Mouse (Mus musculus) liver, embryonic 11.5 days (tissue): ENCODE measurements around the gene Ppfibp2. TPM values are rescaled to one million over a fixed set of nuclear protein-coding genes. Genes with fewer than 3 reads are reported as not detected.

Experiments used
- ATAC-seq: fragments of 200-750 bp; cut with Nextera tagmentation; replicated peaks from 2 replicates; pipeline ENCODE4 v1.8.0; 2017; ENCODE audit warnings: moderate number of reproducible peaks, mild to moderate bottlenecking, moderate TSS enrichment, moderate library complexity; ENCODE audit not compliant: low FRiP score
- DNase-seq: peaks from one replicate; pipeline ENCODE4 v3.0.0-alpha.2; 2017; ENCODE audit warnings: low spot score
- H3K27ac ChIP-seq: fragments of 300-500 bp; sonication (generic); 2 replicates; pipeline ENCODE4 v1.5.1; 2014; ENCODE audit warnings: mild to moderate bottlenecking, low read depth, low read length, control low read depth
- H3K27me3 ChIP-seq: fragments of 300-500 bp; sonication (generic); replicated peaks from 2 replicates; pipeline ENCODE4 v1.6.1; 2014; ENCODE audit warnings: low read length, mixed read lengths; ENCODE audit not compliant: control insufficient read depth, insufficient read depth
- H3K36me3 ChIP-seq: fragments of 300-500 bp; sonication (generic); 2 replicates; pipeline ENCODE4 v1.6.1; 2014; ENCODE audit warnings: mild to moderate bottlenecking, low read length, moderate library complexity, mixed read lengths; ENCODE audit not compliant: control insufficient read depth, insufficient read depth
- H3K4me1 ChIP-seq: fragments of 300-500 bp; sonication (generic); replicated peaks from 2 replicates; pipeline ENCODE4 v1.6.1; 2014; ENCODE audit warnings: low read length, mixed read lengths; ENCODE audit not compliant: control insufficient read depth, insufficient read depth
- H3K4me2 ChIP-seq: fragments of 300-500 bp; sonication (generic); 2 replicates; pipeline ENCODE4 v1.6.1; 2014; ENCODE audit warnings: mild to moderate bottlenecking, control low read depth, moderate library complexity
- H3K4me3 ChIP-seq: fragments of 300-500 bp; sonication (generic); 2 replicates; pipeline ENCODE4 v1.5.1; 2014; ENCODE audit warnings: low read depth, low read length, control low read depth
- H3K9ac ChIP-seq: fragments of 300-500 bp; sonication (generic); 2 replicates; pipeline ENCODE4 v1.6.1; 2014; ENCODE audit warnings: low read depth, low read length, control low read depth
- H3K9me3 ChIP-seq: fragments of 300-500 bp; sonication (generic); 2 replicates; pipeline ENCODE4 v1.6.1; 2016; ENCODE audit warnings: low read length, inconsistent platforms, mixed read lengths; ENCODE audit not compliant: control insufficient read depth
- WGBS: fragments of 180-500 bp; shearing (Covaris S2); extraction: QIAGEN DNeasy Blood & Tissue Kit; methylation state at CpG from one replicate; pipeline ENCODE4 v1.1.7; 2014; 5-methylcytosine and 5-hydroxymethylcytosine counted together
- polyA plus RNA-seq: library from polyadenylated mRNA; unstranded; fragments of >200 nt; fragmentation: Nextera tagmentation; extraction: Ambion mirVana; gene quantifications from 2 replicates; pipeline ENCODE4 v1.2.1, GENCODE M21; 2014

The Ppfibp2 gene
- polyA plus RNA-seq, 1 experiment from 2014 or later = 9.1 TPM

- H3K9ac ChIP-seq = no peak overlapping the region
- ATAC-seq (no peak), DNase-seq (no peak)
- H3K9me3 ChIP-seq = no peaks in the 10 kb centered on the region
- peaks cover 25% of the 10 kb centered on the region for H3K4me1 ChIP-seq
- no peak overlapping the region for H3K4me2 ChIP-seq
- no peak overlapping the region for H3K4me3 ChIP-seq
- H3K36me3 ChIP-seq = no peaks in the 10 kb centered on the region
- H3K27me3 ChIP-seq = no peaks in the 10 kb centered on the region
- H3K27ac ChIP-seq = no peak overlapping the region
- 72% methylated on average over 6 of the region's 6 CpGs for WGBS
These were observed 68.6 kb downstream of the Ppfibp2 start for GRCm38 (mm10) chr7:107663621-107664020.

- no peak overlapping the region for H3K4me3 ChIP-seq
- H3K9me3 ChIP-seq = no peaks in the 10 kb centered on the region
- peaks cover 25% of the 10 kb centered on the region for H3K4me1 ChIP-seq
- no peaks in the 10 kb centered on the region for H3K36me3 ChIP-seq
- no peak for ATAC-seq
- no peak for DNase-seq
- H3K27ac ChIP-seq = peak overlapping the region; percentile 64
- WGBS = 38% methylated on average over 8 of the region's 8 CpGs
- H3K27me3 ChIP-seq = no peaks in the 10 kb centered on the region
- H3K4me2 ChIP-seq = no peak overlapping the region
- H3K9ac ChIP-seq = no peak overlapping the region
These were observed 69.4 kb downstream of the Ppfibp2 start for GRCm38 (mm10) chr7:107664063-107665056.

GRCm38 (mm10) chr7:107665221-107665585 is 70.2 kb downstream of the Ppfibp2 start:
- no peak for DNase-seq
- H3K9ac ChIP-seq = 0 out of 2 replicates have a peak overlapping the region, but pooled peaks have one; percentile 25

GRCm38 (mm10) chr7:107665586-107666261 is 70.7 kb downstream of the Ppfibp2 start:
- Histone ChIP-seq H3K9ac (0 out of 2 replicates have a peak overlapping the region, but pooled peaks have one; percentile 25), H3K27me3 (no peaks in the 10 kb centered on the region), H3K4me2 (peak overlapping the region; percentile 55), H3K36me3 (no peaks in the 10 kb centered on the region), H3K27ac (peak overlapping the region; percentile 64), H3K4me1 (peaks cover 25% of the 10 kb centered on the region), H3K9me3 (no peaks in the 10 kb centered on the region), H3K4me3 (peak overlapping the region; percentile 22; the same call in 1 of the 2 replicates)
- WGBS = 24% methylated on average over 9 of the region's 9 CpGs
- DNase-seq (no peak), ATAC-seq (peak; percentile 33)

More at GRCm38 (mm10) chr7:107665221-107665585, 70.2 kb downstream of the Ppfibp2 start:
- no peaks in the 10 kb centered on the region for H3K36me3 ChIP-seq
- no peaks in the 10 kb centered on the region for H3K27me3 ChIP-seq
- peaks cover 25% of the 10 kb centered on the region for H3K4me1 ChIP-seq
- H3K9me3 ChIP-seq = no peaks in the 10 kb centered on the region
- no peak overlapping the region for H3K4me3 ChIP-seq
- peak overlapping the region; percentile 55 for H3K4me2 ChIP-seq
- peak overlapping the region; percentile 64 for H3K27ac ChIP-seq
- 22% methylated on average over 4 of the region's 4 CpGs for WGBS
- peak; percentile 11; the same call in 1 of the 2 replicates for ATAC-seq

GRCm38 (mm10) chr7:107666262-107666902 is 71.4 kb downstream of the Ppfibp2 start:
- Histone ChIP-seq H3K4me2 (peak overlapping the region; percentile 55), H3K9me3 (no peaks in the 10 kb centered on the region), H3K9ac (0 out of 2 replicates have a peak overlapping the region, but pooled peaks have one; percentile 8), H3K36me3 (no peaks in the 10 kb centered on the region), H3K4me3 (peak overlapping the region; percentile 22; the same call in 1 of the 2 replicates), H3K27ac (peak overlapping the region; percentile 64; the same call in 1 of the 2 replicates), H3K4me1 (peaks cover 25% of the 10 kb centered on the region), H3K27me3 (no peaks in the 10 kb centered on the region)
- ATAC-seq = no peak
- no peak for DNase-seq
- 33% methylated on average over 13 of the region's 13 CpGs for WGBS

GRCm38 (mm10) chr7:107668514-107668913 is 73.5 kb downstream of the Ppfibp2 start:
- no peak overlapping the region for H3K4me3 ChIP-seq
- H3K9ac ChIP-seq = no peak overlapping the region
- no peak for ATAC-seq
- H3K4me1 ChIP-seq = peaks cover 25% of the 10 kb centered on the region
- no peak for DNase-seq
- no peaks in the 10 kb centered on the region for H3K36me3 ChIP-seq
- H3K9me3 ChIP-seq = no peaks in the 10 kb centered on the region
- H3K27ac ChIP-seq = no peak overlapping the region
- 79% methylated on average over 5 of the region's 5 CpGs for WGBS
- H3K27me3 ChIP-seq = no peaks in the 10 kb centered on the region
- no peak overlapping the region for H3K4me2 ChIP-seq

GRCm38 (mm10) chr7:107675224-107675623 is 80.2 kb downstream of the Ppfibp2 start:
- no peaks in the 10 kb centered on the region for H3K27me3 ChIP-seq
- ATAC-seq (no peak), DNase-seq (no peak)
- H3K4me3 ChIP-seq = no peak overlapping the region
- H3K4me1 ChIP-seq = no peaks in the 10 kb centered on the region
- no peaks in the 10 kb centered on the region for H3K9me3 ChIP-seq
- H3K4me2 ChIP-seq = no peak overlapping the region
- no peak overlapping the region for H3K9ac ChIP-seq
- 48% methylated on average over 3 of the region's 3 CpGs for WGBS
- H3K36me3 ChIP-seq = no peaks in the 10 kb centered on the region
- no peak overlapping the region for H3K27ac ChIP-seq

- Histone ChIP-seq H3K27me3 (no peaks in the 10 kb centered on the region), H3K4me3 (no peak overlapping the region), H3K9ac (no peak overlapping the region), H3K27ac (no peak overlapping the region), H3K4me2 (no peak overlapping the region), H3K36me3 (no peaks in the 10 kb centered on the region), H3K4me1 (no peaks in the 10 kb centered on the region), H3K9me3 (no peaks in the 10 kb centered on the region)
- DNase-seq = no peak
- ATAC-seq = no peak
- 46% methylated on average over 6 of the region's 6 CpGs for WGBS
These were observed 85.3 kb downstream of the Ppfibp2 start for GRCm38 (mm10) chr7:107680151-107680852.
